Mouse (Mus musculus) ES-E14 (cell line): ENCODE data around the gene Nav2.

Source experiments
- CHD2 ChIP-seq: IDR thresholded peaks from 2 replicates; pipeline ENCODE4 v1.6.1; 2014; ENCODE audit warnings: mild to moderate bottlenecking, low read depth, low read length, inconsistent platforms
- HCFC1 ChIP-seq: IDR thresholded peaks from 2 replicates; pipeline ENCODE4 v1.6.1; 2012; ENCODE audit warnings: low read length, inconsistent platforms, borderline replicate concordance; ENCODE audit not compliant: insufficient read depth
- MAFK ChIP-seq: IDR thresholded peaks from 2 replicates; pipeline ENCODE4 v1.6.1; 2014; ENCODE audit warnings: mild to moderate bottlenecking, low read depth, low read length, inconsistent platforms; ENCODE audit not compliant: insufficient read depth
- ZC3H11A ChIP-seq: IDR thresholded peaks from 2 replicates; pipeline ENCODE4 v1.6.1; 2012; ENCODE audit warnings: low read depth, mild to moderate bottlenecking, inconsistent platforms, low read length, borderline replicate concordance
- ZNF384 ChIP-seq: IDR thresholded peaks from 2 replicates; pipeline ENCODE4 v1.6.1; 2012; ENCODE audit warnings: low read depth, low read length, inconsistent platforms

GRCm38 (mm10) chr7:49497426-49497892, 588.9 kb downstream of the Nav2 start:
- no peak for TF ChIP-seq ZC3H11A
- no peak for TF ChIP-seq MAFK
- no peak for TF ChIP-seq CHD2
- no peak for TF ChIP-seq HCFC1
- TF ChIP-seq ZNF384, result no peak
